Mouse (Mus musculus) forebrain, embryonic 14.5 days (tissue): Measurements from ENCODE around the gene Polg. TPM values are rescaled to one million over a fixed set of nuclear protein-coding genes. Genes with fewer than 3 reads are reported as not detected.

Experiments
- ATAC-seq: fragments of 200-750 bp; cut with Nextera tagmentation; 2 replicates; pipeline ENCODE4 v1.8.0; 2017; ENCODE audit warnings: mild to moderate bottlenecking, moderate library complexity
- DNase-seq: peaks from one replicate; pipeline ENCODE4 v3.0.0-alpha.2; 2015; ENCODE audit warnings: low spot score
- H3K27ac ChIP-seq: fragments of 300-500 bp; sonication (generic); 2 replicates; pipeline ENCODE4 v1.5.1; 2014; ENCODE audit warnings: low read depth, mild to moderate bottlenecking, control low read depth, low read length, moderate library complexity
- H3K27me3 ChIP-seq: fragments of 300-500 bp; sonication (generic); replicated peaks from 2 replicates; pipeline ENCODE4 v1.6.1; 2014; ENCODE audit warnings: low read length, control low read depth, mixed read lengths; ENCODE audit not compliant: control insufficient read depth, insufficient read depth
- H3K36me3 ChIP-seq: fragments of 300-500 bp; sonication (generic); 2 replicates; pipeline ENCODE4 v1.6.1; 2014; ENCODE audit warnings: low read length, control low read depth; ENCODE audit not compliant: control insufficient read depth, insufficient read depth
- H3K4me1 ChIP-seq: fragments of 300-500 bp; sonication (generic); 2 replicates; pipeline ENCODE4 v1.6.1; 2014; ENCODE audit warnings: antibody characterized with exemption, low read length, control low read depth; ENCODE audit not compliant: control insufficient read depth, insufficient read depth
- H3K4me2 ChIP-seq: fragments of 300-500 bp; sonication (generic); 2 replicates; pipeline ENCODE4 v1.6.1; 2014; ENCODE audit warnings: mild to moderate bottlenecking, control low read depth, low read length
- H3K4me3 ChIP-seq: fragments of 300-500 bp; sonication (generic); 2 replicates; pipeline ENCODE4 v1.5.1; 2014; ENCODE audit warnings: low read depth, low read length, control low read depth
- H3K9ac ChIP-seq: fragments of 300-500 bp; sonication (generic); 2 replicates; pipeline ENCODE4 v1.6.1; 2014; ENCODE audit warnings: mild to moderate bottlenecking, low read length, control low read depth, moderate library complexity
- H3K9me3 ChIP-seq: fragments of 300-500 bp; sonication (generic); replicated peaks from 2 replicates; pipeline ENCODE4 v1.6.1; 2016; ENCODE audit warnings: low read length, control low read depth, mixed read lengths; ENCODE audit not compliant: control insufficient read depth
- WGBS: fragments of 180-500 bp; shearing (Covaris S2); extraction: QIAGEN DNeasy Blood & Tissue Kit; methylation state at CpG from one replicate; pipeline ENCODE4 v1.1.7; 2014; 5-methylcytosine and 5-hydroxymethylcytosine counted together
- polyA plus RNA-seq: library from polyadenylated mRNA; unstranded; fragments of >200 nt; fragmentation: Nextera tagmentation; extraction: Ambion mirVana; gene quantifications from 2 replicates; pipeline ENCODE4 v1.2.1, GENCODE M21; 2014

Gene Polg
- polyA plus RNA-seq, 1 experiment from 2014 or later = 20.2 TPM

DNA sequence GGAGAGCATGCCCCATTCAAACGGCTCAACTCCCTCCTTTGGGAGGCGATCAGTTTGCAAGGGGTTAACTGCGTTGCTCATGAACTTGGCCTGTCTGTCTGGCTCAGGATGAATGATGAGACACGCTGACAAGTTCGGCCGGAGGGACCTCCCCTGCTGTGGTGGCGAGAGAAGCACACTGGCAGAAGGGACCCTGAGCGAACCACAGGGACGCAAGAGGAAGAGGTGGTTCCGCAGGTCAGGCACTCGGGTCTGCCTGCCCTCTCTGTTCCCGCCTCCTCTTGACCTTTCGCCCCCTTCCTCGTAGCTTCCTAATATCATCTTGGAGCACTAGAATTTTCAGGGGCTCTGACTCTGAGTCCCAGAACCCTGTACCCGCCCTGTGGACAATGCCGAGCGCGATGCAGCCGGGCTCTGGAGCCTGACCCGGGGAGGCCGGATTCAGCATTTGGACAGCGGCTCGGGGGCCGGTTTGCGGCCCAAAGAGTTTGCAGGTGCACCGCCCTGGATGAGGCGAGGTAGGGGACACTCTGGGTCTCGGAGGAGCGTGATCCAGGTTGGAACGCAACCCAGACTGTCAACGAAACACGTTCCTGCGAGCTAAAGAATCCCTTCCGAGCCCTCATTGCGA, 32.9 kb upstream of the Polg start:
- Histone ChIP-seq H3K9me3 (no peaks in the 10 kb centered on the region), H3K4me3 (peak overlapping the region; percentile 99), H3K36me3 (peaks cover 24% of the 10 kb centered on the region), H3K9ac (peak overlapping the region; percentile 100), H3K4me1 (peaks cover 19% of the 10 kb centered on the region), H3K27me3 (no peaks in the 10 kb centered on the region), H3K4me2 (peak overlapping the region; percentile 99), H3K27ac (peak overlapping the region; percentile 100)
- WGBS = 0% methylated on average over 35 of the region's 35 CpGs
- DNase-seq (peak; percentile 92), ATAC-seq (peak; percentile 11)

DNA sequence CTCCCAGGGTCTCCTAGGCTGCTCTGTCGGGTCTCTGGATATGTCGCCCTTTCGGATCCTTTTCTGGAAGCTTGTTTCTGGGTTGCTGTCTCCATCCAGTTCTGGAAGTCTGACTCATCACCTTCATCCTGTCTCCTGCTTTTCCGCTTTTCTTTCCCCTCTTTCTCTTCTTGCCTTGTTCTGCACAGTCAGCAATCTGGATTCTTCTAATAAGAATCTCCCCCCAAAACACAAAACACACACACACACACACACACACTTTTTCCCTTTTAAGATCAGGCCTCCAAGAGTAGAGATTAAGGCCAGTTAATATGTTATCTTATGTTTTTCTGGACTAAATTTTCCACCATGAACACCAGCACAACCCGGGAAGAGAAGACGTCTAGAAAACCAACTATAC, 32.2 kb upstream of the Polg start:
- peak overlapping the region; percentile 100 for H3K9ac ChIP-seq
- H3K9me3 ChIP-seq = no peaks in the 10 kb centered on the region
- H3K4me1 ChIP-seq = peaks cover 19% of the 10 kb centered on the region
- WGBS = 1% methylated on average over 6 of the region's 6 CpGs
- H3K36me3 ChIP-seq = peaks cover 22% of the 10 kb centered on the region
- no peaks in the 10 kb centered on the region for H3K27me3 ChIP-seq
- H3K27ac ChIP-seq = peak overlapping the region; percentile 100
- DNase-seq = peak; percentile 65
- no peak for ATAC-seq
- H3K4me3 ChIP-seq = peak overlapping the region; percentile 99
- peak overlapping the region; percentile 99 for H3K4me2 ChIP-seq

DNA sequence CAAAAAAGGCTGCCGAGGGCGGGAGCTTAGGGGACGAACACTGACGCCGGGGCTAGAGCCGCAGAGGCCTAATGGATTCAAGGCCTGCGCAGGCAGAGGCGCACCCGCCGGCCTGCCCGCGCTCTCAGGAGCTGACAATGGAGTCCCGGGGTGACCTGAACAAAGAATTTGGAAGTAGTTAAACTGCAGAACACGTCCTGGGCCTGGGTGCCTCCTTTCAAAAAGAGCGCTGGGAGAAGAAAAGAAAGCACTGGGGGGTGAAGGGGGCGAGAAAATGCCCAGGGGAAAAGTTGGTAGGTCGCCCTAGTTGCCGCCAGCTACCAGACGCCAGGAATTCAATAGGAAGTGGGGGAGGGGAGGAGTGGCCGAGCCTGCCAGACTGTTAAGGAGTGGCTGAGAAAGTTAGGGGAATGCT, 31.5 kb upstream of the Polg start:
- WGBS = 1% methylated on average over 20 of the region's 20 CpGs
- ATAC-seq (peak; percentile 32), DNase-seq (peak; percentile 90)
- Histone ChIP-seq H3K4me2 (peak overlapping the region; percentile 99), H3K27ac (peak overlapping the region; percentile 100), H3K9me3 (no peaks in the 10 kb centered on the region), H3K4me1 (peaks cover 19% of the 10 kb centered on the region), H3K4me3 (peak overlapping the region; percentile 99; the same call in 1 of the 2 replicates), H3K9ac (peak overlapping the region; percentile 100), H3K36me3 (peaks cover 15% of the 10 kb centered on the region), H3K27me3 (no peaks in the 10 kb centered on the region)

DNA sequence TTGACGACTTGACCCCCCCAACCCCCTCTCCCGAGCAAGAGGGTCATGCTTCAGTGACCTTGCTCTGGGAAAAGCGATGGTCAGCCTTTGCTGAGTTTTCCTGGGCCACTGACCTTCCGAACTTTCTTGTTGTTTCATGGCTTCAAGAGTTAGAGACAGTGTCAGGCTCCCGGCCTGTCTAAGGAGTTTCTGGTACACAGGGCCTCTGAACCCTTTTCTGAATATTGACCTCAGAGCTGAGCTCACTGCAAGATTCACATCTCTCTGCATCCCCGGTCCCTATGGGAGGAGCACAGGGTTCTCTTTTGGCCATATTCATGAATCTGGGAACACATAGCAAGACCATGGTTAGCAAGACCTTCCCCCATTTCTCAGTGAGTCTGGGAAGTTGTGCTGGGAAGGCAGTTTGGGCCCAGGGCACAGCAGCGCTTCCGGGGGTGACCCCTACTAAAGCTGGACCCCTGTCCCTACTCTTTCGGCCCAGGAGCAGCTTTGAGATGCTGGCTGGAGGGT, 30.7 kb upstream of the Polg start:
- Histone ChIP-seq H3K27ac (peak overlapping the region; percentile 100), H3K4me1 (peaks cover 19% of the 10 kb centered on the region), H3K4me3 (peak overlapping the region; percentile 99), H3K4me2 (peak overlapping the region; percentile 99), H3K9ac (peak overlapping the region; percentile 100), H3K27me3 (no peaks in the 10 kb centered on the region), H3K9me3 (no peaks in the 10 kb centered on the region), H3K36me3 (peaks cover 7% of the 10 kb centered on the region)
- 5% methylated on average over 9 of the region's 9 CpGs for WGBS
- DNase-seq (peak; percentile 28), ATAC-seq (no peak)

DNA sequence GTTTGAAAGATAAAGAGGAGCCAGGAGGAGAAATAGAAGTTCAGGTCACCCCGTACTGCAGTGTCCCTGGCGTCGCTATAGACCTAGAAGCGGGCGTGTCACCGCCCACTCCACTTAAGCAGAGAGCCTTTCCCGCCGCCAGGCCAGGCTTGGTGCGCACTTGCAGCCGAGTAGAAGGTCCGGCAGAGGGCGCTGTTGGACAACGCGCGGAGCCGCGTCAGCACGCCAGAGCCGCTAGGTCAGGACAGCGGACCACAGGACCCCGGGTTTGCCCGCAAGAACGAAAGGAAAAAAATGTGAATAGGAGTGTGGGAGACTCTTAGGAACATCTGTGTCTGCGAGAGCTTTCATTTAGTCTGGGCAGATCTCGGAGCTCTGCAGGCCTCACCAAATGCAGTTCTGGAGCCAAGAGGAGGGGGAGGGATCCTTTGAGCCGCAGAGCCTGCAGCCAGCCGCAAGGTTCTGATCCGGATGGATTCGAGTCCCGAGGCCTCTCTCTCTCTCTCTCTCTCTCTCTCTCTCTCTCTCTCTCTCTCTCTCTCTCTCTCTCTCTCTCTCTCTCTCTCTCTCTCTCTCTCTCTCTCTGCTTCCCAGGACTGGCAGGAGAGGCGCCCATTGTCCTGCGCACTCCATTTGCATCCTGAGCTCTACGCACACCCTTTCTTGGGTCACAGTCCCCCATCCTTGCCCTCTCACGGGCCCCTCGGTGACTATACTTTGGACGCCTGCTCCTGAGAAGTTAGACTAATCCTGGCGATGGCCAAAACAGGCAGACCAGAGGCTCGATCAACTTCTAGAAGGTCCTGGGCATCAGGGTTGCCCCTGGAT, 30.0 kb upstream of the Polg start:
- DNase-seq (peak; percentile 94), ATAC-seq (peak; percentile 63)
- H3K4me2 ChIP-seq = peak overlapping the region; percentile 99
- H3K27ac ChIP-seq = peak overlapping the region; percentile 100
- peak overlapping the region; percentile 100 for H3K9ac ChIP-seq
- 1% methylated on average over 38 of the region's 38 CpGs for WGBS
- H3K9me3 ChIP-seq = no peaks in the 10 kb centered on the region
- H3K4me1 ChIP-seq = peaks cover 19% of the 10 kb centered on the region
- no peaks in the 10 kb centered on the region for H3K27me3 ChIP-seq
- H3K4me3 ChIP-seq = peak overlapping the region; percentile 99
- H3K36me3 ChIP-seq = 0 out of 2 replicates have a peak, but pooled peaks cover under 1% of the 10 kb centered on the region

DNA sequence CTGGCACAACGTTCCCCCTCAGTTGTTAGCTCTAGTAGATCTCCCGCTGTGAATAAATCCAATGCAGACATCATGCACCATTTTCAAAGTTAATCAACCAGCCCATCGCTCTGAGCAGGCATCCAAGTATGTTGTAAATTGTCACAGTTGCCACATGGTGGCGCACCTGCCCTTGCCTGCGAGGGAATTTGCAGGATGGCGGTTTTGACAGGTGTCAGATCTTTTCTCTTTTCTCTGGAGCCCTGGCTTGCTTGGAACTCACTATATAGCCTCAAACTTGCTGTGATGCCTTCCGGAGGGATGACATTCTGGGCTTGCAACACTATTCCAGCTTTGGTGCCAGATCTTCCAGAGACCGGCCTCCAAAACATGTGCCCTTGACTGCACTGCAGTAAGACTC, 27.8 kb upstream of the Polg start:
- Histone ChIP-seq H3K27ac (no peak overlapping the region), H3K27me3 (no peaks in the 10 kb centered on the region), H3K4me1 (peaks cover 19% of the 10 kb centered on the region), H3K9ac (no peak overlapping the region), H3K4me2 (no peak overlapping the region), H3K9me3 (no peaks in the 10 kb centered on the region), H3K4me3 (no peak overlapping the region), H3K36me3 (no peaks in the 10 kb centered on the region)
- ATAC-seq = no peak
- 6% methylated on average over 8 of the region's 8 CpGs for WGBS
- DNase-seq = peak; percentile 89

DNA sequence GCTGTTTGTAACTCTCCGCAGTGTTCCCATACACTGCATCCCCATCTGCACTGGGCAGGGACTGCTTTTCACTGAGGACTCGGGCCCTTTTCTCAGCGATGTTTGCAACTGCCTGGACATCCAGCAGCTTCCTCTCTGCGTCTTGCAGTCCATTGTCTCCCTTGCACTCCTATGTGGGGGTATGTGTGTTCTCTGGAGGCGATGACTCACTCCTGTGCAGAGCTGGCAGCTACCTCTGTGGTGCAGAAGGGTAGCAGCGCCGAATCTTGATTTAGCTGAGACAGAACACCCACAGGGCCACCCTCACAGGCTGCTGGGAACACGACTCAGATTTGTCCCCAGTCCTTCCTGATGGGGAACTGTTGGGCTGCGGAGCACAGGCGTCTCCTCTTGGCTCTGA, 20.4 kb upstream of the Polg start:
- no peak for DNase-seq
- Histone ChIP-seq H3K4me1 (no peaks in the 10 kb centered on the region), H3K36me3 (no peaks in the 10 kb centered on the region), H3K9me3 (no peaks in the 10 kb centered on the region), H3K27me3 (no peaks in the 10 kb centered on the region), H3K27ac (no peak overlapping the region), H3K4me2 (no peak overlapping the region), H3K4me3 (no peak overlapping the region), H3K9ac (no peak overlapping the region)
- 59% methylated on average over 10 of the region's 10 CpGs for WGBS
- no peak for ATAC-seq

DNA sequence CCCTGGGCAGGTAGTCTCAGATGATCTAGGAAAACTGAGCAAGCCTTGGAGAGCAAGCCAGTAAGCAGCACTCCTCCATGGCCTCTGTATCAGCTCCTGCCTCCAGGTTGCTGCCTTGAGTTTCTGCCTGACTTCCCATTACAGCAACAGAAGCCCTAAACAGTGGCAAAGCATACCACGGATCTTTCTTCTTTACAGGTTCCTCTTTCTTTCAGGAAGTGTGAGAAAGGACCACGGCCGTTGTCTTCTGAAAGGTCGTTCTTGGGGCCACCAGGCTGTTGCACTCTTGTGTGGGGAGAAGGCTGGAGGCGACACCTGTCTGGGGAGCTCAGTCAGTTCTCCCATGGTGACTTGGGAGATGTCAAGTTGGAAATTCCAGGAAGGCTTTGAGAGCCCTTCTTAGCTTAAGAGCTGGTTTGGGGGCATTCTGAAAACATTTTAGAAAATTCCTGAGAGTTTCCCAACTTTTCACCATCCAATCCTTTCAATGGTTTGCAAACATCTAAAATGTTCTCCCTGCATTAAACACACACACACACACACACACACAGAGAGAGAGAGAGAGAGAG, 8.8 kb upstream of the Polg start:
- ATAC-seq = no peak
- WGBS = 88% methylated on average over 5 of the region's 5 CpGs
- Histone ChIP-seq H3K4me2 (no peak overlapping the region), H3K36me3 (no peaks in the 10 kb centered on the region), H3K9me3 (no peaks in the 10 kb centered on the region), H3K4me1 (no peaks in the 10 kb centered on the region), H3K4me3 (no peak overlapping the region), H3K27me3 (no peaks in the 10 kb centered on the region), H3K9ac (no peak overlapping the region), H3K27ac (no peak overlapping the region)
- no peak for DNase-seq
